Mouse (Mus musculus): ENCODE measurements around the gene Ankrd9. TPM values are rescaled to one million over a fixed set of nuclear protein-coding genes. Genes with fewer than 3 reads are reported as not detected.
A peak's percentile ranks its signal among the peaks of the same experiment; 100 is the strongest.

Gene Ankrd9
- polyA plus RNA-seq (2014; fragmentation: Nextera tagmentation; extraction: Ambion mirVana), result 10.8 TPM in 2 replicates

DNA sequence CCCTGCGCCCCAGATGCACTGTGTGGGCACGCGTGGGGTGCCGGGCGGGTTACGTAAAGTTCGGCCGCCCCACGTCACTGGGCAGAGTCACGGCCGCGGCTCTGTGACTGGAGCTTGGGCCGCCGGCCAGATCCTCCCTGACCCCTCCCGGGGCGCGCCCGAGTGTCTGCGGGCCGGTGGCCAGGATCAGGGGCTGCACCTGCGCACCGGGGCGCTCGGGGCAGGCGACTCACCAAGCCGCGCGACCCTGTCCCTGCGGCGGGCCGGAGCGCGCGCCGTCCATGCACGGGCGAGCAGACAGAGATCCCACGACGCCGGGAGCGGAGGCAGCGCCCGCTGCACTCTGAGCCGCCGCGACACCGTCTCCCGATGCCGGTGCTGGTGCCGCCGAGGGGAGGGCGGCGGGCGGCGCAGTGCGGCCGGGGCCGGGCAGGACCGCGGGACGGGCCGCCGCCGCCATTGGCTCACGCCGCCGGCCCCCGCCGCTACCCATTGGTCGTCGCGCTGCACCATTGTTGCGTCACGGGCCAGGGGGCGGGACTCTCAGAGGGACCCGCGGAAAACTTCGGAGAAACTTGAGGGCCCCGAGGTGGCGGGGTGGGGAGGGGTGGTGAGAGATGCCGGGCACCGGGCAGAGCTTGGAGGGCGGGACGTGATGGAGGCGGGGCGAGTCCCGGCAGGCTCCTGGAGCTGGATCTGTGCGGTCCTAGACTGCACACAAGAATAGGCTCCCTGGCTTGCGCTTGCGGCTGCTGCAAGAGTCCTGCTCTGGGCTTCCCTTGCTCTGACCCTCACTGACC lies at the start of gene Ankrd9:
Gene Ankrd9, minus strand, starts transcription at position 434 of the 800 bp plus-strand sequence.
- Histone ChIP-seq H3K27me3 (ENCODE audit: control insufficient read depth, insufficient read depth, low read length) (no peaks in the 10 kb centered on the region), H3K9ac (ENCODE audit: low read length) (peak within 1 kb of the TSS; percentile 87), H3K4me2 (ENCODE audit: low read length) (peak within 1 kb of the TSS; percentile 92), H3K4me1 (ENCODE audit: control insufficient read depth in 2 of 2, insufficient read depth in 2 of 2, low read length in 2 of 2) (peaks cover 8 to 11% of the 10 kb centered on the region in 2 experiments), H3K9me3 (ENCODE audit: control insufficient read depth, low read length) (no peaks in the 10 kb centered on the region), H3K4me3 (ENCODE audit: control insufficient read depth in 1 of 2, insufficient read depth in 1 of 2, low read depth in 1 of 2, low read length in 2 of 2) (peak within 1 kb of the TSS; percentile 69 to 97), H3K36me3 (ENCODE audit: control insufficient read depth, insufficient read depth, low read length) (peaks cover 34% of the 10 kb centered on the region), H3K27ac (replicated peaks in 1 of 2; ENCODE audit: control insufficient read depth in 1 of 2, insufficient read depth in 1 of 2, low read depth in 2 of 2, low read length in 2 of 2) (peak within 1 kb of the TSS; percentile 84 to 85)
- peak; percentile 90 for ATAC-seq (ENCODE audit: insufficient number of reproducible peaks, insufficient read depth, low FRiP score, low read depth)
- WGBS, result under 1% methylated on average over 86 of the region's 90 CpGs

DNA sequence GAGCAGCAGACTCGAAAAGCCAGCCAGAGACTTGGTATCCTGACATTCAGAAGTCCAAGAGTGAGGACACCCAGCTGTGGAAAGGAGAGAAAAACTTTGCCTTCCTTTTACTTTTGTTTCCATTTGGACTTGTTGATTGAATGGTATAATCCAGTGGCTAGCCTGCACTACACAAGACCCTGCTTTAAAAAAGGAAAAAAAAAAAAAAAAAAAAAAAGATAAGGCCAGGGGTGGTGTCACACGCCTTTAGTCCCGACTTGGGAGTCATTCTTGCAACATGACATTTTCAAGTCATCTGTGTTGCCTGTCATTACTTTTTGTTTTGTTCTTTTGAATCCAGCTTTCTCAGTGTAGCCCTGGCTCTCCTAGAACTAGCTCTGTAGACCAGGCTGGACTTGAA lies 42.7 kb upstream of the Ankrd9 start:
- no peak overlapping the region for H3K4me3 ChIP-seq (ENCODE audit: control insufficient read depth in 1 of 2, insufficient read depth in 1 of 2, low read depth in 1 of 2, low read length in 2 of 2)
- H3K9ac ChIP-seq (ENCODE audit: low read length), result no peak overlapping the region
- no peak overlapping the region for H3K4me2 ChIP-seq (ENCODE audit: low read length)
- ATAC-seq (ENCODE audit: insufficient number of reproducible peaks, insufficient read depth, low FRiP score, low read depth), result no peak
- no peaks in the 10 kb centered on the region for H3K4me1 ChIP-seq (ENCODE audit: control insufficient read depth in 2 of 2, insufficient read depth in 2 of 2, low read length in 2 of 2)
- H3K36me3 ChIP-seq (ENCODE audit: control insufficient read depth, insufficient read depth, low read length), result no peaks in the 10 kb centered on the region
- H3K9me3 ChIP-seq (ENCODE audit: control insufficient read depth, low read length), result no peaks in the 10 kb centered on the region
- no peak overlapping the region for H3K27ac ChIP-seq (replicated peaks in 1 of 2; ENCODE audit: control insufficient read depth in 1 of 2, insufficient read depth in 1 of 2, low read depth in 2 of 2, low read length in 2 of 2)
- no peaks in the 10 kb centered on the region for H3K27me3 ChIP-seq (ENCODE audit: control insufficient read depth, insufficient read depth, low read length)
- 44% methylated on average over 3 of the region's 3 CpGs for WGBS

DNA sequence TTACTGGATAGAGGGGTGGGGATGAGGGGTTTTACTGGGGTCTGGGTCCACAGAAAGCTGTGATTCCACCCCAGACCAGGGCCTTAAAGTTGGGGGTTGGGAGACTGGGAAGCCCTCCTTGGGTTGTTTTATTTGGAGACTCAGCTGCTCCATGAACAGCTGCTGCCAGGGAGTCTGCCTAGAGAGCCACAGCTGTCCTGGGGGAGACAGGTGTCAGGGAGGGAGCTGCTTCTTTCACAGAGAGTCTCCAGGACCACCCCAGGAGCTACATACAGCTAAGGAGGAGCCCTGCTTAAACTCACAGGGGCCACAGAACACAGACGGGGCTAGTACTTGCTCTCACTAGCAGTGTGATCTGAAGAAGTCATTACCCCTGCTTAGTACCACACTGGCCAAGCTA lies 42.3 kb upstream of the Ankrd9 start:
- no peak overlapping the region for H3K27ac ChIP-seq (replicated peaks in 1 of 2; ENCODE audit: control insufficient read depth in 1 of 2, insufficient read depth in 1 of 2, low read depth in 2 of 2, low read length in 2 of 2)
- no peaks in the 10 kb centered on the region for H3K36me3 ChIP-seq (ENCODE audit: control insufficient read depth, insufficient read depth, low read length)
- H3K4me1 ChIP-seq (ENCODE audit: control insufficient read depth in 2 of 2, insufficient read depth in 2 of 2, low read length in 2 of 2), result no peaks in the 10 kb centered on the region
- ATAC-seq (ENCODE audit: insufficient number of reproducible peaks, insufficient read depth, low FRiP score, low read depth), result no peak
- no peaks in the 10 kb centered on the region for H3K9me3 ChIP-seq (ENCODE audit: control insufficient read depth, low read length)
- no peak overlapping the region for H3K9ac ChIP-seq (ENCODE audit: low read length)
- no peak overlapping the region for H3K4me3 ChIP-seq (ENCODE audit: control insufficient read depth in 1 of 2, insufficient read depth in 1 of 2, low read depth in 1 of 2, low read length in 2 of 2)
- 35% methylated on average over 1 of the region's 1 CpGs for WGBS
- H3K27me3 ChIP-seq (ENCODE audit: control insufficient read depth, insufficient read depth, low read length), result no peaks in the 10 kb centered on the region
- H3K4me2 ChIP-seq (ENCODE audit: low read length), result no peak overlapping the region

DNA sequence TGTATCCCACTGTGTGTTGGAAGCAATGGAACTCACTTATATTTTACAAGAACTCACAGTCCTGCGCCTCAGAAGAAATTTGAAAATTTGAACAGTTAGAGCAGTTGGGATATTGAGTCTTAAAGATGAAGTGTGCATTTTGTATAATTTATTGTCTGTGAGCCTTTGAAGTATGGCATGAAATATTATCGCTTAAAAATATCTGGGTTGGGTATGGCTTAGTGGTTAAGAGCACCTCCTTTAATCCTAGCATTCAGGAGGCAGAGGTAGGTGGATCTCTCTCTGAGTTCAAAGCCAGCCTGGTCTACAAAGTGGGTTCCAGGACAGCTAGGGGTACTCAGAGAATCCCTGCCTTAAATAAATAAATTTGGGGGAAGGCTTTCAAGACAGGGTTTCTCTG lies 40.2 kb upstream of the Ankrd9 start:
- ATAC-seq (ENCODE audit: insufficient number of reproducible peaks, insufficient read depth, low FRiP score, low read depth), result no peak
- Histone ChIP-seq H3K36me3 (ENCODE audit: control insufficient read depth, insufficient read depth, low read length) (no peaks in the 10 kb centered on the region), H3K27me3 (ENCODE audit: control insufficient read depth, insufficient read depth, low read length) (no peaks in the 10 kb centered on the region), H3K4me1 (ENCODE audit: control insufficient read depth in 2 of 2, insufficient read depth in 2 of 2, low read length in 2 of 2) (peaks cover 2 to 8% of the 10 kb centered on the region in 2 experiments; a peak in 1 of 4 replicates), H3K4me2 (ENCODE audit: low read length) (no peak overlapping the region), H3K9ac (ENCODE audit: low read length) (no peak overlapping the region), H3K27ac (replicated peaks in 1 of 2; ENCODE audit: control insufficient read depth in 1 of 2, insufficient read depth in 1 of 2, low read depth in 2 of 2, low read length in 2 of 2) (no peak overlapping the region), H3K4me3 (ENCODE audit: control insufficient read depth in 1 of 2, insufficient read depth in 1 of 2, low read depth in 1 of 2, low read length in 2 of 2) (no peak overlapping the region), H3K9me3 (ENCODE audit: control insufficient read depth, low read length) (no peaks in the 10 kb centered on the region)
- WGBS, result 89% methylated on average over 2 of the region's 2 CpGs

DNA sequence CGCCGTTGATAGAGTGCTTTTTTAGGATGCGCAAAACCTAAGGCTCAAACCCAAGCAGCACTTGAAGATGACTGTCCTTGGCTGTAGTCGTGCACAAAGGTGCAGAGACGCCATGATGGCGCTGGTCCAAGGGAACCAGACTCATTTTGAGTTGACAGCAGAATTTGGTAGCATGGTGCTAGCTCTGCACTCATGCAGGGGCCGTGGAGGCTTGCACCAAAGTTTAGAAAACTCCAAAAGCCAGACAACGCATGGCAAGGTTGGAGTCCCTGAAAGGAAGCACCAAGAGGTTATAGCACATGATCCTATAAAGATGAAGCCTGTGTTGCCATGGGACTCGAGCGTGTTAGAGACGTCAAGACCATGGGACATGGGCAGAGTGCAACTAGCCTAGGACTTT lies 39.2 kb upstream of the Ankrd9 start:
- Histone ChIP-seq H3K4me1 (ENCODE audit: control insufficient read depth in 2 of 2, insufficient read depth in 2 of 2, low read length in 2 of 2) (peaks cover 2 to 8% of the 10 kb centered on the region in 2 experiments; a peak in 1 of 4 replicates), H3K9ac (ENCODE audit: low read length) (no peak overlapping the region), H3K4me3 (ENCODE audit: control insufficient read depth in 1 of 2, insufficient read depth in 1 of 2, low read depth in 1 of 2, low read length in 2 of 2) (no peak overlapping the region), H3K27me3 (ENCODE audit: control insufficient read depth, insufficient read depth, low read length) (no peaks in the 10 kb centered on the region), H3K36me3 (ENCODE audit: control insufficient read depth, insufficient read depth, low read length) (no peaks in the 10 kb centered on the region), H3K9me3 (ENCODE audit: control insufficient read depth, low read length) (no peaks in the 10 kb centered on the region), H3K4me2 (ENCODE audit: low read length) (no peak overlapping the region), H3K27ac (replicated peaks in 1 of 2; ENCODE audit: control insufficient read depth in 1 of 2, insufficient read depth in 1 of 2, low read depth in 2 of 2, low read length in 2 of 2) (no peak overlapping the region)
- 90% methylated on average over 11 of the region's 11 CpGs for WGBS
- no peak for ATAC-seq (ENCODE audit: insufficient number of reproducible peaks, insufficient read depth, low FRiP score, low read depth)

DNA sequence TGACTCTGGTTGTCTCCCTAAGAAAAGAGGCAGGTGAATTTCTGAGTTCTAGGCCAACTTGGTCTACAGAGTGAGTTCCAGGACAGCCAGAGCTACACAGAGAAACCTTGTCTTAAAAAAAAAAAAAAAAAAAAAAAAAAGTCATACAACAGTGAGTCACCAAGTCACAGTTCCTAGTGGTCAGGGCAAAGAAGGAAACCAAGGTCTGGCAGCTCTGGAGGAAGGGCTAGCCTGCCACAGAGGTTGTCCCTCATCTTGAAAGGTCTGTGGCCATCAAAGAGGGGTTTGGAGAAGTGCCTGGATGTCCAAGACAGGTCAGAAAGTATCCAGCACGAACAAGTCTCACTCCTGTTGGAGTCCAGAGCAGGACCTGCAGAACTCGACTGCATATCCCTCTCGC lies 38.0 kb upstream of the Ankrd9 start:
- Histone ChIP-seq H3K4me3 (ENCODE audit: control insufficient read depth in 1 of 2, insufficient read depth in 1 of 2, low read depth in 1 of 2, low read length in 2 of 2) (no peak overlapping the region), H3K4me2 (ENCODE audit: low read length) (no peak overlapping the region), H3K9me3 (ENCODE audit: control insufficient read depth, low read length) (0 out of 2 replicates have a peak, but pooled peaks cover 5% of the 10 kb centered on the region), H3K27me3 (ENCODE audit: control insufficient read depth, insufficient read depth, low read length) (no peaks in the 10 kb centered on the region), H3K36me3 (ENCODE audit: control insufficient read depth, insufficient read depth, low read length) (no peaks in the 10 kb centered on the region), H3K9ac (ENCODE audit: low read length) (no peak overlapping the region), H3K4me1 (ENCODE audit: control insufficient read depth in 2 of 2, insufficient read depth in 2 of 2, low read length in 2 of 2) (peaks cover 2 to 8% of the 10 kb centered on the region in 2 experiments; a peak in 1 of 4 replicates), H3K27ac (replicated peaks in 1 of 2; ENCODE audit: control insufficient read depth in 1 of 2, insufficient read depth in 1 of 2, low read depth in 2 of 2, low read length in 2 of 2) (no peak overlapping the region)
- ATAC-seq (ENCODE audit: insufficient number of reproducible peaks, insufficient read depth, low FRiP score, low read depth), result no peak
- 80% methylated on average over 3 of the region's 3 CpGs for whole genome bisulfite sequencing

DNA sequence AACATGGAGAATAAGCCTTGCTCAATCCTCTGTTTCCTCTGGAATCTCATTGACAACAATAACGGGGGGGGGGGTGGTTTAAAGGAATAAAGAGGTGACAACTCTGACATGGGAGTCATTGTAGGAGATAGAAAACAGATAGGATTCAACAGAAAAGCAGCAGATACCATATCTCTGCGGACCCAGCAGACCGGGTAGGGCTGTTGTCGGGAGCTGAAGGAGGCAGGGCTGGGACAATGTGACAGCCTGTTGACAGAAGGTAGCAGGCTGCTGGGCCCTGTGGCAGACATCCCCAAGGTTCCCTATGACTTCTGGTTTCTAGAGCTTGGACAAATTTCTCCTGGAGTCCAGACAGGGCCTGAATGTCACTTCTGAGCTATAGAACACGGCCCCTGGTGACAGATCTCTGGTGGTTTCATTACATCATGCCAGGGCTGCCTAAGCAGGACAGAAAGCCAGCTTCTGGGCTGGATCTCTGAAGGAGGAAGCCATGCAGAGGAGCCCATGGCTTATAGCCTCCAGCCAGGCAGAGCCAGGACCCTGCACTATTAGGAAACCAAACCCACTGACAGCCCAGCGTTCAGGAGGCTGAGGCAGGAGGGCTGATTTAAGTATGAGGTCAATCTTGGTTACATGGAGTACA lies 30.9 kb upstream of the Ankrd9 start:
- Histone ChIP-seq H3K36me3 (ENCODE audit: control insufficient read depth, insufficient read depth, low read length) (no peaks in the 10 kb centered on the region), H3K4me3 (ENCODE audit: control insufficient read depth in 1 of 2, insufficient read depth in 1 of 2, low read depth in 1 of 2, low read length in 2 of 2) (no peak overlapping the region), H3K9ac (ENCODE audit: low read length) (no peak overlapping the region), H3K27ac (replicated peaks in 1 of 2; ENCODE audit: control insufficient read depth in 1 of 2, insufficient read depth in 1 of 2, low read depth in 2 of 2, low read length in 2 of 2) (peak overlapping the region; percentile 25 to 69), H3K4me2 (ENCODE audit: low read length) (no peak overlapping the region), H3K9me3 (ENCODE audit: control insufficient read depth, low read length) (0 out of 2 replicates have a peak, but pooled peaks cover 5% of the 10 kb centered on the region), H3K4me1 (ENCODE audit: control insufficient read depth in 2 of 2, insufficient read depth in 2 of 2, low read length in 2 of 2) (peaks cover 41 to 54% of the 10 kb centered on the region in 2 experiments), H3K27me3 (ENCODE audit: control insufficient read depth, insufficient read depth, low read length) (no peaks in the 10 kb centered on the region)
- 14% methylated on average over 6 of the region's 6 CpGs for WGBS
- no peak for ATAC-seq (ENCODE audit: insufficient number of reproducible peaks, insufficient read depth, low FRiP score, low read depth)

Measured in heart, embryonic 14.5 days (tissue).